Mouse (Mus musculus) CD4-positive, CD25-positive, alpha-beta regulatory T cell, adult 4 months (primary cell): ENCODE results near the gene Ddi2. TPM values are rescaled to one million over a fixed set of nuclear protein-coding genes. Genes with fewer than 3 reads are reported as not detected.

Experiments used
- ATAC-seq: one replicate; pipeline ENCODE4 v1.8.0; 2017
- polyA plus RNA-seq, 2 experiments: library from polyadenylated mRNA; unstranded; fragments of 100-300 nt; shearing (Covaris generic); gene quantifications; one replicate each; pipeline ENCODE4 v1.2.1; 2017

Ddi2 gene
- polyA plus RNA-seq, 2 experiments from 2014 or later, result 19.1 to 20.7 TPM

GRCm38 (mm10) chr4:141686525-141686924, 36.7 kb downstream of the Ddi2 start:
- no peak for ATAC-seq

- no peak for ATAC-seq
Observed at GRCm38 (mm10) chr4:141686093-141686492, 37.1 kb downstream of the Ddi2 start.

DNA sequence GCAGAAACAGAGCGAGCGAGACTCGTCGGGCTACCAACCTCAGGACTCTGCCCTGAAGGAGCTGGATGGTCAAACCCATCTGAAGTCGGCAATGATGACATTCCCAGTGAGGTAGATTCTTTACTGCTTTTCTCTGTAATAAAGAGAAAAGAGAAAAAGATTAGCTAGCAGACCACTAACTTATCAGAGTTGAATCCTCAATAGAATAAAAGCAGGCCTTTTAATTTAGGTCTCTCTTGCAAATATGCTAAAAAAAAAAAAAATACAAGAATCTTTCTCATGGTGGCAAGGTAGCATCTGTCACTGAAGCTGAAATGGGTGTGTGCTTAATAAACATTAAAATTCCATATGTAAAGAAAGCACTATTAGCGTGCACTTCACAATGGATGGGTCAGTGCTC, 37.7 kb downstream of the Ddi2 start, which contains the start of gene Rsc1a1:
Rsc1a1 (minus strand) TSS at position 101 of the 400 bp plus-strand sequence.
- ATAC-seq, result no peak

DNA sequence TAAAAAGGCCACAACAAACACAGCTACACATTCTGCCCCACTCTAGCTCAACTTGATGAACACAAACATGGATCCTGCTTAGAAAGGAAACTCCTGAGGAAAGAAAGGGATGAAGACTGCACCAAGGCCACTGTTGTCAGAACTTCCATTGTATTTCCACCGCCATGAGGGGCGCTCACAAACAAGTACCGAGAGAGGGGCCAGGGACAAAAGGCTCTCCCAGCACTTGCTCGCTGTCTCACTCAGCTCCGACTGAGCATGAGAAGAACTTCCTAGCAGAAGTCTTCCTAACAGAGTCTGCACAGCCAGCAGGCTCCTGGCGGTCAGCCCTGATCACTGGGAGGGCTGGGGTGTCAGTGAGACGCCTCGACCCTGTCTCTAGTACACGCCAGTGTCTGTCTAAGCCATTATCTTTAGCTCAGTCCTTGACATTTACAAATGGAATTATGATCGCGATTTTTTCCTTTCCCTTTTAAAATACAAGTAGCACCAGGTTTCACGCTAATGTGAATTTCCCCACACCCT, 40.5 kb downstream of the Ddi2 start:
- ATAC-seq, result no peak

- no peak for ATAC-seq
Observed at GRCm38 (mm10) chr4:141681767-141682166, 41.5 kb downstream of the Ddi2 start.

DNA sequence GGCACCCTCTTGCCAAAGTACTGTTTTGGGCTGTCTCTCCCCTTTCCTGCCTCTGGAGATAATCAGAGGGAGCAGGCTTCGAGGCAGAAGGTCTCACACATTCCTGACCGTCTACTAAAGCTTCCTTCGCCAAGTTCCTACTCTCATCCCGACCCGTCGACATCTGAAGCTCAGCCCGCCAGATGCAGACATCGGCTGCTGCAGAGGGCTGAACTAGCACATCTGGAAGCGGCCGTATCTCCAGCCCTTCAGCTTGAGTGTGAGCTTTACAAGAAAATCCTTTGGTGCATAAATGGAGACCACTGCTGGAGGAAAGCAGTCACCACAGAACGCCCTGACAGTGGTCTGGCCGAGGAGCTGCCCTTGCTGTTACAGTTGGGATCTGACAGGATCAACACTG, 42.3 kb downstream of the Ddi2 start:
- ATAC-seq, result no peak

DNA sequence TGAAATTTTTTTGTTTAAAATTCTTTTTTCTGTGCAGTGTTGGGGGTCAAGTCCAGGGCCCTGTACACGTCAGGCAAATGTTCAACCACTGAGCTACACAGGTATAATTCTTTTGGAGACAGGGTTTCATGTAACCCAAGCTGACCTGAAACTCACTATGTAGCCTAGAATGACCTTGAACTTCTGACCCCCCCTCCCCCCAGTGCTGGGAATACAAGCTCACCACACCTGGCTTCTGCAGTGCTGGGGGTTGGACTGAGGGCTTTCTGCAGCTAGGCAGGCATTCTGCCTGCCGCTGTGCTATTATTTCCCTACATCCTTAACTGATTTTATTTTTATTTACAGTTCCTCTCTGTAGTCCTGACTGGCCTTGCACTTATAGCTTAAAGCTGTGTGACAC, 44.2 kb downstream of the Ddi2 start:
- ATAC-seq, result no peak

GRCm38 (mm10) chr4:141676462-141676979, 46.7 kb downstream of the Ddi2 start:
- ATAC-seq, result no peak

GRCm38 (mm10) chr4:141672325-141672724, 50.9 kb downstream of the Ddi2 start:
- ATAC-seq, result no peak

DNA sequence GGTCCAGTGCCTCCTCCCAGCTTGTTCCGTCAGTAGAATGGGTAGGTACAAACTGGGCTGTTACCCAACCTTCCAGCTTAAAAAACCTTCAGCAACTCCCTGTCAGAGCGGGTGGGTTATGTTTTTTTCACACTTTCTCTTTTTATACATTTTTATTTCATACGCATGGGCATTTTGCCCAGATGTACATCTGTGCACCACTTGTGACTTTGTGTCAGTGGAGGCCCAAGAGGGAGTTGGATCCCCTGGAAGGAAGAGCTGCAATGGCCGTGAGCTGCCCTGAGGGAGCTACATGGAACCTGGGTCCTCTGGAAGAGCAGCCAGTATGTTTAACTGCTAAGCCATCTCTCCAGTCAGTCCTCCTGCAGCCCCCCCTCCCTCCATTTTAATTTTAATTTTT, 51.8 kb downstream of the Ddi2 start:
- no peak for ATAC-seq

DNA sequence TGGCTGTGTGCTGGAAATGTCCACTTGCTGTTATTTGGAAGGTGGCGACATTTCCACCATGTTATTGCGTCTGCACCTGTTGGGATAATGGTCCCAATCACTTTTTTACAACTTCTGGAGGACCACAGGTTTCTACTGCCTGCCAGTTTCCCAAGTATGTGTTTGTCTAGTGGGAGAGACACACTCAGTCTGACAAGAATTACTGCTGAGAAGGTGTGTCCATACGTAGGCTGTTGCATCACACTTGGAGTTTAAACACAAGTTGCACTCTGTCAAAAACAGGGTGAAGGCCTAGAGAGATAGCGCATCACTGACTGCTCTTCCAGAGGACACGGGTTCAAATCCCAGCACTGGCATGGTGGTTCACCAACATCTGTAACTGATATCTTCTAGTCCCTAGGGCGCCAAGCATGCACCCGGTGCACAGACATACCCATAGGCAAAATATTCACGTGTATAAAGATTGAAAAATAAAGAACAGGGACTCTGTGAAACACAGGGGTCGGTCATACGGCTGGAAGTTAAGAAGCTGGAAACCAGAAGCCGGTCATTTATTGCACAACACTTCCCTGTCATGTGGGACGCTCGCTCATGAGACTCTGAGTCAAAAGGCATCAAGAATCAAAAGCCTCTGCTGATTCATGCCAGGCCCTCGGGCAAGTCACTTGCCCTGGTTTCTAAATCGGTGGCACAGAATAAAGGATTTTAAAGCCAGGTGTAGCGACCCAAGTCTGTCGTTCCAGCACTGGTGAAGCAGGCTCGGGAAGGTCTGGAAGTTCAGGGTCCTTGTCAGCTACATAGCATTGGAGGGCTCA, 53.1 kb downstream of the Ddi2 start:
- no peak for ATAC-seq

DNA sequence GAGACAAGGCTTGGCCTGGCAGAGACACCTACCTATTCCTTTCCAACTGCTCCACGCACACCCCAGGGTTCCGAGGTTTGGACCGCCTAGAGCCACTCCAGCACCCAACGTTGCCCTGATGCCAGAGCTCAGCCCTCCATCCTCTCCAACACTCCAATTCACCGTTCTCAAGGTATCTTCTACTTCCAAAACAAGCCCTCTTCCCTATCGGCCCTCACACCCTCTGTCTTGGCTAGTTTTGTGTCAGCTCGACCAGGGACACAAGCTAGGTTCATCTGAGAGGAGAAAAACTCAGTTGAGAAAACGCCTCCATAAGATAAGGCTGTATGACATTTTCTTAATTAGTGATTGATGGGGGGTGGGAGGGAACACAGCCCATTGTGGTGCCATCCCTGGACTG, 58.4 kb downstream of the Ddi2 start, which contains the start of gene Plekhm2:
Plekhm2 (minus strand) TSS at position 101 of the 400 bp plus-strand sequence.
- no peak for ATAC-seq

GRCm38 (mm10) chr4:141664011-141664745, 59.0 kb downstream of the Ddi2 start:
- peak; percentile 90 for ATAC-seq

DNA sequence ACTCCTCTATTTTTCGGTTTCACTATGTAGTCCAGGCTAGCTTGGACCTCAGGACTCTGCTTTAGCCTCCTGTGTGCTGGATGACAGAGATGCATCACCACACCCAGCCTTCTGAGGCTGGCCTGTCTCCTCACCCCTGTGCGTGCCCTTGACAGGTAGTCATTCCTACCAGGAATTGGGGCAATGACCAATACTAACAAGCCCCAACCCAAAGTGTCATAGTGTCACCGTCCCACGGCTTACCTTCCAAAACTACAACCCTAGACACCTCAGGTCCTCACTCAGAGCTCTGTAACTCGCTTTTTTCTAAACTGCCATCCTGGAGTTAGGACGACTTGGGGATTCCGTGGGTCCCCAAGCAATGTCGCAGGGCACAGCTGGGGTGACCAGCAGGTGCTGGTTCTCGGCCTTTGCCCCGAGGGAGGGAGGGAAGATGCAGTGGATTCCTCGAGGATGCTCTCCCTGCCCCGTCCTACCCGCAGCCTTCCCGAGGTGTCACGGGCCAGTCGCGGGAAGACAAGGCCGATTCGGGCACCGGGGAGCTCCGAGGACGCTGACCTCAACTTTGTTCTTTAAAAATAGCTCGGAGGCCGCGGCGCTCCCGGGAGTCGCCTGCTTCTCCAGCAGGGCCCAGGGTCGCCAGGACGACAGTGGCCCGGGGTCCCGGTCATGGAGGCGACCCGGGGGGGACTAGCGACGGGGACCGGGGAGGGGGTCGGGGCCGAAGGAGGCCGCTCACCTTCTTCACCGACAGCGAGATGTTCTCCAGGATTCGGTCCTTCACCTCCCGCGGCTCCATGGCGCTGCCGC, 59.9 kb downstream of the Ddi2 start:
- no peak for ATAC-seq

DNA sequence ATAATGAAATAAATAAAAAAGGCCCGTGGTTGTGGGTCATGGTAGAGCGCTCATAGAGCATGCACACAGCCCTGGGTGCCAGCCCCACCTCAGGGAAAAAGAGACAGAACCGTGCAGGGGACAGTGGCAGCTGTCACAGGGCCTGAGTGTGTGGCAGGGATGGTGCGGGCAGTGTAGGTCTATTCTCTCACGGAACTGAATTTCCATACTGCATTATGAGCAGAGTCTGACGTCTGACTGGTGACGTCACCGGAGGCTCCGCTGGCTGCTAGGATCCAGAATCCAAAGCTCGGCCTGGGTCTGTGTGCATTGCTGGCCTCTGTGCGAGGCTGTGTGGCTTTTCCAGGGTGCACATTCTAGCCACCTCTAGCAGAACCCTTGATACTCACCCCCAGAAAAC, 62.3 kb downstream of the Ddi2 start:
- no peak for ATAC-seq

DNA sequence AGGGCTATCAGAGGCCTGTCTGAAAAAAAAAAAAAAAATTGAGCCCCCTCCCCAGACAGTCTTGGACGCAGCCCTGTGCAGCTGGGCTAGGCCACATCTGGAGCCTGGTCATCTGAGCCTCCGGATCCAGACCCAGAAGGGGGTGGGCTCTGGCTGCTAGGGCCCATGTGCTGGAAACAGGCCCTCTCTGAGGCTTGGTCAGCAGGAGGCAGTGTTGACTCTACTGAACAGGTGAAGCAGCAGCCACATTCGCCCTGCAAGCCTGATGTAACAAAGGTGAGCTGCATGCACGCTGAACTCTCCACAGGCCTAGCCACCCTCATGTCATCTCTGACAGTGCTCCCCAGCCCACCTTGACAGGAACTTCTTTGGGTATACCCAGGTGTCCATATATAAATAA, 63.5 kb downstream of the Ddi2 start:
- no peak for ATAC-seq

- ATAC-seq, result no peak
Observed at GRCm38 (mm10) chr4:141658846-141659484, 64.3 kb downstream of the Ddi2 start.

DNA sequence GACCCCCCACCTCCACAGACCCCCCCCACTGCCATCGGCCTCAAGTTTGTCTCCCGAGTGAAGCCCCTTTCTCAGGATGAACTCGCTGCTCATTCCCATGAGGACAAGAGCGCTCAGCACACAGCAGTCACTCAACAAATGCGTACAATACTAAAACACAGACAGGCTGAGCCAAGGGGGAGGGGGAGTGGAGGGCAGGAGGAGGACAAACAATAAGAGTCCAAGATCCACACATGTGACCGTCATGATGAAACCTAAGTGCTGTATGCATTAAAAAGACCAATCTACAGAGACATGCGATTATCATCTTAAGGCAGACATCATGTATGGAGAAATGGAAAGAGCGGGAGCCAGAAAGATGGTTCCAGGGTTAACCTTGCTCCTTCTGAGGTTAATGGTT, 66.3 kb downstream of the Ddi2 start:
- no peak for ATAC-seq

DNA sequence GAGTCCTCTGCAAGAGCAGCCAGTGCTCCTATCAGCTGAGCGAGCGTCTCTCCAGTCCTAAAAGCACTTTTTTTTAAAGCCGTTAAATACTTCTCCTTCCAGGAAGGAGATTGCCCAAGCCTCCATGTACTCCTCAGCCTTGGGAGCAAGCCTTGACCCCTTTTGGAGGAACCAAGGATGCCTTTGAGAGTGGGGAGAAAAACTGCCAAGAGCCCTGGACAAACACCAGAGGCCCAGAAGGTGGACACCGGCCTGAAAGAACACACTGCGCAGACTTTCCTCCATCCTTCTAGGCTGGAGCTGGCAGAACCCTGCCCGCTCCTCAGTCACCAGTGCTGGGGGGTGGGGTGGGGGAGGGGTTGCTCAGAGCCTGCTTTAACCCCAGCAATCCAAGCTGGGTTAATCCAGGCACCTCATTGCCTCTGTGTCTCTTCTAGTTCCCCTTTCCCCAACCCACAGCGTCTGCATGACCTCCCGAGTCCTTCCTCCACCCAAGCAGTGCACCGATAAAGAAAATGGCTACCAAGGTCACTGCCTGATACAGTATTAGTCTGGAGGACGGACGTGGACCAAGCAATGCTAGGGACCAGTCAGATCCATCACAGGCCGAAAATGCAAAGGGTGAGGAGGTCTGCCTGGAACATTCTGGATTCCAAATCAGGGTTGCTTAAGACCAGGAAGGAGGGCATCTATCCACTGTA, 67.2 kb downstream of the Ddi2 start:
- ATAC-seq, result no peak

- no peak for ATAC-seq
Observed at GRCm38 (mm10) chr4:141654509-141654908, 68.7 kb downstream of the Ddi2 start.

DNA sequence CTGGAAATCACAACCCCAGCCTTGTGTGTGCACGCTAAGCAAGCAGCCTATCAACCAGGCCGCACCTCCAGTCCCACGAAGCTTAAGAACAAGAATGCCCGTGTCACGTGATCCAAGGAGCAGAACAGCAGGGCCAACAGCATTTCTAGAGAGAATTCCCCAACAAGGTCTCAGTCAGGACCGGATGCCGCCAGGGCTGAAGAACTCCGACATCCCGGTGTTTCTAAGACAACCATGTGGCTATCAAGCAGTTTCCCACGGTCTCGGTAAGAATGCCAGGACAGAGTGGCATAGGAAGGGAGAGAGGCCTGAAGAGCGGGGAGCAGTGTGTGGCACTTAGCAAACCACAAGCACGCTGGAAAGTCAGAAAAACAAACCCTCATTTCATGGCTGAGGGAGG, 69.4 kb downstream of the Ddi2 start:
- no peak for ATAC-seq
